Mouse (Mus musculus): Measurements from ENCODE around the gene Glra3.

Gene Glra3

DNA sequence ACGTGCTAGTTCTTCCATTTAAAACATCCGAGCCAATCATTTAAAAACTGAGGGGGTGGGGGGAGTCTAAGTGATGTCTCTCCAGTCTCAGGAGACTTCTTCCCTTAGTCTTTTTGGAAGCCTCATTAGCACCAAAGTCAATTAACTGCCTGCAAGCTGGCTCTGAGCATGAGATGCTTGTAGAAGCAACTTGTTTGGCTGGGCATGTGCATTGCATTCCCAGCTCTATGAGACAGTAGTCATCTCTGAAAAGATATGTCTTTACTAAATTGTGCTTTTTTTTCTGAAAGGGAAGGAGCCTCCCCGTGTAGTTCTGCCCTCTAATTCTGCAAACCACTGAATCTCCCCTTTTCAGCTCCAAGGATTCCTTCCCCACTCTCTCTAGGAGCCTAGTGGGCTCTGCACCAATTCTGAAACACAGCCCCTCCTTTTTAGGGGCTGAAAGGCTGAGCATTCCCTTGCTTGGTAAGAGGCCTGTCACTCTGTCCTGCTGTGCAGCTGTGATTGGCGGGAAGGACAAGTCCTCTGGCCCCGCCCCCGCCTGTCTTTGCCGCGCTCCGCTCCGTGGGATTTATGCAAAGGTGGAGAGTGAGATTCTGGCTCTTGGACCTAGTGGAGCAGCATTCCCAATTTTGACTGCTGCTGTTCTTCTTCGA, at the start of gene Glra3:
TSS of gene Glra3 (plus strand) at position 591 of the 656 bp plus-strand sequence.
- DNase-seq (ENCODE audit: low spot score) = no peak

DNA sequence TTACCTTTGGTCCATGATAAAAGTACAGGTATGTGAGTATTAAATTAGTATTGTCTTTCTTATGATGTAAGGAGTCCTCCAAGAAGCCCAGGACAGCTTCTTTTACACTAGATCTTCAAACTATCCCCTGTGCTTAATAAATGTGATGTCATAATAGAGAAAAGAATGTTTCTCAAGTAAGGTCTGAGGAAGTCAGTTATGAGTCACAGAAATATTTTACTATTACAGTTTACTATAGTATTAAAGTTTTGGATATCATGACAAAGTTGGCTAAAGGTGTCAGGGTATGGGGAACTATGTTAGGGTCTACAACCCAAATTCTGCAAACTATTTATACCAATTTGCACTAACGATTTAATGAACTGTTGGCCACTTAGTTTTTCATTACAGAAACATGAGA, 33.4 kb upstream of the Glra3 start, which contains the start of gene Adam29:
TSS of gene Adam29 (minus strand) at position 101 of the 400 bp plus-strand sequence.
- no peak for DNase-seq (ENCODE audit: low spot score)

DNA sequence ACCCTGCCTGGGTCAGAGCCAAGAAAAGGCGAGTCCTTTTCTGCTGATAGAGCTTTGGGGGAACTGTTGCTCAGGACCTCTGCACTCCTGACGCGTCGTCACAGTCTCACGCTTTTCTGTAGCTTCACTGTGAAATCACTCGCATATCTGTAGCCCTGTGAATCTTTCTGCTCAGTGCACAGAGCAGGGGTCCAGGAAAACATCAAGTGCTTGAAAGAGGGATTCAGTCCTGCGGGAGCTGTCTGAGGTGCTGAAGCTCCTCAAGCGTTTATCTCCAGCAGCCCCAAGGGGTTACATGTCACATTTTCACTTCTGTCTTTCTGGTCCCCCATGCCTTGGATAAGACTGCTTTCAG, 243 bp downstream of the Glra3 start:
- no peak for DNase-seq (ENCODE audit: low spot score)

DNA sequence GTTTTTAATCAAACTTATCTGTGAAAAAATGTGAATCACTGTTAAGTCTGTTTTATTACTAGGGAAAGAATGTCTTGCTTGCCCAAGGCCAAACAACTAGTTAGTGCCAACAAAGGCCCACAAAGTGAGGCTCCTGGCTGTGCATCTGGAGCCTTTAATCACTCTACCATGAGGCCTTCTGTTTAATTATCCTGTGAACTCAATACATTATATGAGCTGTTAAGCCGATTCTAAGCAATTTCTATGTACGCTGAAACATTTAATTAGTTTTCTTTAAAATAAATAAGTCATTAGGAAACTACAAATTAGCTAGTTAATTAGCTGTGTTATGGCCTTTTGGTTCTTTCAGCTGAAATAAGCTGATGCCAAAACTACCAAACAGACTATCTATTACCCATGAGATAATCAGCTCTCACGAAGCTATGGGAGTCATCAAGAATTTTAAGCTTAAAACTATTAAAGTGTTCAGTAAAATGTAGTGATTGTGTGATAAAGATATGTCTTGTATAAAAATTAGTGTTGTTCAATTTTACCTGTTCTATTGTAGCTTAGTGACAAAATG, 24.6 kb downstream of the Glra3 start:
- no peak for DNase-seq (ENCODE audit: low spot score)

DNA sequence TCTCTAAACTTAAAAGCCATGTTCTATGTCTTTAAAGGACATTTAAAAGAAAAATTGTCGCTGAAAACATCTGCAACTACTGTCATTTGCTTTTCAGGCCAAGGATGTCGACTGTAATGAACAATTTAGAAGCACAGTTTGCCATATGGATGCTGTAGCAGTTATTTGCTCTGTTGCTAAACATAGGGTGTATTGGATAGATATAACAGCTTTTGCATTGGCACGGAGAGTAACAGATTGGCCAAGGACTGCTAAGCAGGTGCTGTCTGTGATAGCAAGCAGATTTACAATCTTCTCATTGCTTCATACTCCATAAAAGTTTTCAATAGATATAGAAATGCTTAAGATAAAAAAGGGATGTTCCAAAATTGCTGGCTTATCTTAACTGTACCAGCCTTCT, 57.6 kb downstream of the Glra3 start:
- DNase-seq (ENCODE audit: low spot score) = no peak

DNA sequence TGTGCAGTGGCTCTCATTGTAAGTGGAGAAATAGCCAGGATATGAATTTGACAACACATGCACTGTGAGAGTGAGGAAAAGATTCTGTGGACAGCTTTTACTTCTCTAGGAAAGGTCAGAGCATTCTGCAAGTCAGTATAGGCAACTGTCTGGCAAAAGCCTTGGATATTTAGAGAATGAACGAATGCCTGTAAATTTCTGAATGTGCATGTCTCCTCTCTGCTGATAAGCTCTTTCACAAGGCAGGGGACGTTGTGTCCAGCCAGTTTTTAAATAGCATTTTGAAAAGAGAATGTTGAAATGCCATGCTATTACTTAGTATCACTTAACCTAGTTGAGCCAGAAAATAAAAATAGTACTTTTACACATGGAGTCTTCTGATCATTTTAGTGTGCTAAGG, 114.1 kb downstream of the Glra3 start:
- no peak for DNase-seq (ENCODE audit: low spot score)

DNA sequence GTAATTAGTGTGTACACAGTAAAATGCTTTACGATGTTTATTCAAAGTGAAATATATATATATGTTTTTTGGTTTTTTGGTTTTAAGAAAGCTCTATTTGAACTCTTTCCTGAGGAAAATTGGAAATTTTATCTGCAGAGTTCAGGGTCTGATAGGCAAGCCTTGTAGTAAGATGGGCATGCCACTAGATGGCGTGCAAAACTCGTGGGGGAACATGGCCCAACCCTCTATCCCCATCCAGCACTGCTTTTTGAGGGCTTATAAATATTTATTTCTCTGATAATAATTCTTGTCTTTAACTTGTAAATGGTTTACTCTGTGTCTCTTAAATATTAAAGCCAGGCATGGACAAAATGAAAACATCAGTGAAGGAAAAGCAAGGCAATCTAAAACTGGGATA, 122.8 kb downstream of the Glra3 start:
- no peak for DNase-seq (ENCODE audit: low spot score)

DNA sequence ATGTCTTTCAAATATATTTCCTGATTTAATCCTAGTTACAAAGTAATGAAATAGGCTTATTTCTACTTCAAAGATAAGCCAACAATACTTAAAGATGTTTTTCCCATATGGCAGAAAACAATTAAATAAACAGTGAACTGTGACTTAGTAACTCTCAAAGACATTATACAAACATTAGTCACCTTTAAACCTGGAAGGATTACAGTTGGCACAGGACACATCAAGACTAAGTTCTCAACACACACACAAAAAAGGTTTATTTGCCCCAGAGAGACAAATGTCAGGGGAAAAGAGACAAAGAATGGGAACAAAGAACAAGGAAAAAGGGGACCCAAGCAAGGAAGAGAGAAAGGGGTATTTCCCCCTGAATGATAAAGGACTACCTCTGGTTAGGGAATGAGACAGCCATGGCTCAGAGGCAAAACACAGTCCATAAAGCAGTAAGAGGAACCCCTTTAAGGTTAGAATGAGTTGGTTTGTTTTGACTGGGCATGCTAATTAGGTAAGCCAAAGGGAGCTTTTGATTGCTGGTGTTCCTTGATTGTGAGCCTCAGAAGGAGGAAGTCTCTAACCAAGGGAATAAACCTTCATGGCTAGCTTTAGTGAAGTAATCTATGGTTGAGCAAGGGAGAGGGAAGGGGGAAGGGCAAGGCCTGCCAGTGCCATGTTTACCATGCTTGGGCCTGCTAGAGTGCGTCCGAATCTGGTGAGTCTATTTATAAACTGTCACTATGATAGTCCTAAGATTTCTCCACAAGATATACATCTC, 130.4 kb downstream of the Glra3 start:
- no peak for DNase-seq (ENCODE audit: low spot score)

DNA sequence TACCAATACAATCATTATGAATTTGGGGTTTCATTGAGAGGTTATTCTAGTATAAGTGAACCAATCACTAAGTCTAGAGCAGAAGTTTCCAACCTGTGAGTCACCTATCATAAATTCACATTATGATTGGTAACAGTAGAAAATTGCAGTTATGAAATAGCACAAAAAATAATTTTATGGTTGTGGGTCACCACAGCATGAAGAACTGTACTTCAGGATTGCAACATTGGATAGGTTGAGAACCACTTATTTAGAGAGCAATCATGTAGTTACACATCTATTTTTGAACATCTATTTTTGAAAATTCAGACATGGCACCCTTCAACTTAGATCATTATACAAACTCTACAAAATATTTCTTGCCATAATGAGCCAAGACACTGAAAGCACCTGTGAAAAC, 143.4 kb downstream of the Glra3 start:
- no peak for DNase-seq (ENCODE audit: low spot score)

DNA sequence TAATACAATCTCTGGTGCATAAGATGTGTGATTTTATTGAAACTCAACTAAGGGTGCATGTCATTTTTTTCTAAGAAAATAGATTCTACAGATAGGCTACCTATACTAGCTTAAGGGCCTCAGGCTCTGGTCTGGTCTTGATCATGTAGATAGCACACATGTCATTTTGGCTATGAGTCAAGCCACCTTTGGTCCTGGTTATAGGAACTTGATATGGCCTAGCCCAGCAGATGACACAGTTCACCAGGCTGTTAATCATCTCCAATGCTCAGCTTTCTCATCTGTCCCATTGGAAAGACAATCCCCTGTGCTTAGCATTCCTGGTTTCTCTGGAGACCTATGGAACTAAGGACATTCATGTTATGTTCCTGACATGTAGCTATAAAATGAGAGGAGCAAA, 154.1 kb downstream of the Glra3 start:
- DNase-seq (ENCODE audit: low spot score) = no peak

DNA sequence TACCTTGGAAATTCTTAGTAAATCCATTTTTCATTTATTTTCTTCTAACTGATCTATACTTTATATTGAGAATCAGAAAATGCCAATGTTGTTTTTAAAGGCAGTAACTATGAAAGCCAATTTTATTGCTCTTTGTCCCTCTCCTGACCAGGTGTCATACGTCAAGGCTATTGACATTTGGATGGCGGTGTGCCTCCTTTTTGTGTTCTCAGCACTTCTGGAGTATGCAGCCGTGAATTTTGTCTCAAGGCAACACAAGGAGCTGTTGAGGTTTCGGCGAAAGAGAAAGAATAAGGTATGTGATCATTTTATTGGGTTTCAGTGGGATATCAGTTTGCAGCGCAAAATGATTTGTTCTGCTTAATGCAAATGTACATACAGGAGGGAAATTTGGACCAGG, 170.0 kb downstream of the Glra3 start:
- no peak for DNase-seq (ENCODE audit: low spot score)

DNA sequence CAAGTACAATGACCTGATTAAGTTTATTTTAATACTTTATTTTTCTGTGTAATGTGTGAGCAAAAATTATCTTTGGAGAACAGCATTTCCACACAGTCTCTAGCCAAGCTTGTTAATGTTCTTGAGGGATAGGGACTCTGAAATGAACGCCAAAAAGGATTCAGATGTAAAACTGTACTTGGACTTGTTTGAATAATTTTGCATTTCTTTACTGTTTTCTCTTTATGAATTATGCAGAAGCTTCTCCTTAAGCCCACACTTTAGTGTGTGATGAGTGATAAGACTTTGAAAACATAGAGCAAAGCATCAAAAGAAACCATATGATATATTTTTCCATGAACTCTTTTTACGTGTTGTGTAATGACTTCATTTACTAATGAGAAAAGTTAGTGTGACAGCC, 189.1 kb downstream of the Glra3 start:
- no peak for DNase-seq (ENCODE audit: low spot score)

DNA sequence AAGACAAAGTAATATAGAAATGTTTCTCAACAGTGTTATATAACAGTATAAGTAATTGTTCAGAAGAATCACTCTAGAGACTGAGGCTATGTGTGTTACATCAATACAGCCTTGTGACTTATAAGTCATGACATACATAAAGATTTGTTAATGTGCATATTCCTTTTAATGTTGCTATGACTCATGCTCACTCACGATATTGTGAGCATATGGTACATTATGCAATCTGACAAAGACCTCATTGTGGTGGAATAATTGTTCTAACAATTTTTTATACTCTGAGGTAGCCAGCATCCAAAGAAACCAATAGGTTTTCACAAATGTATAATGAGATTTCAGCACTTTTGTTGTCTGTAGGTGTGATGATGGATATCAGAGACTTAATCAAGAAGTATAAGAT, 210.4 kb downstream of the Glra3 start:
- no peak for DNase-seq (ENCODE audit: low spot score)

DNA sequence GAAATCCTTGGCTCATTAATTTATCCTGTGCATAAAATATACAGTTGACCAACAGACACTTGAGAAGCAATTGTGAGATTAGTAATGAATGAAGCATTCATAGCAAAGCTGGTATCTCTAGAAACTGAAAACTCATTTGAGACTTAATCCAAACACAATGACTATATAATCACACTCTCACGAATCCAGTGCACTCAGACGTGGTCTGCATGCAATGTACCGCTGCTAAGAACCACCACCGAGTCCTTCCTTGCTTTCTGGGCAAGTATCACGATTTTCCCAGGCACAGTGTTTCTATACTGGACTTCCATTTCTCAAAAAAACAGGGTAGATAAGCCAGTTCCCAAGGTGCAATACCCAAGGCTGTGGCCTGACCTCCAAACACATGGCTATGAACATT, 211.3 kb downstream of the Glra3 start:
- no peak for DNase-seq (ENCODE audit: low spot score)

DNA sequence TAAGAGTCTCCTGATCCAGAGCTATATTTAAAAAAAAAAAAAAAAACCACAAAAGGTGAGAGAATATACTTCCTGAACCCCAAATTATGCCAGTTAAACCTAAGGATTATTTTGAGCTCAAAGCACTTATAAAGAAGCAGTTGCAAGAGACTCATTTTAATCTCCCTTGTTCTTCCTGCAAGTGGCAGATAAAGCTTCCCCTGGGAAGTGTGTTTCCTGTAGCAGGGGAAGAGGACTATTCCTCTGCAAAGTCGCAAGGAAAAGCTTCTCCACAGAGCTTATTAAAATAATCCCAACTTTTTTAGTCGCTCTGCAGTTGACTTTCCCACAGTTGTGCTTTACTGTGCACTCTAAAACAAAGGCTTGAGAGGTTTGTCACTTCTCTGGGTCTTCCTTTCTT, 218.7 kb downstream of the Glra3 start:
- DNase-seq (ENCODE audit: low spot score) = no peak
